Mouse (Mus musculus) midbrain, embryonic 15.5 days (tissue): ENCODE data around the gene Gxylt2. TPM values are rescaled to one million over a fixed set of nuclear protein-coding genes. Genes with fewer than 3 reads are reported as not detected.

ENCODE experiments used
- ATAC-seq: fragments of 200-750 bp; cut with Nextera tagmentation; replicated peaks from 2 replicates; pipeline ENCODE4 v1.8.0; 2017; ENCODE audit warnings: moderate TSS enrichment
- H3K27ac ChIP-seq: fragments of 300-500 bp; sonication (generic); 2 replicates; pipeline ENCODE4 v1.5.1; 2015; ENCODE audit warnings: mild to moderate bottlenecking, inconsistent platforms
- H3K27me3 ChIP-seq: fragments of 300-500 bp; sonication (generic); replicated peaks from 2 replicates; pipeline ENCODE4 v1.6.1; 2015; ENCODE audit warnings: inconsistent platforms
- H3K36me3 ChIP-seq: fragments of 300-500 bp; sonication (generic); replicated peaks from 2 replicates; pipeline ENCODE4 v1.6.1; 2015; ENCODE audit warnings: inconsistent platforms
- H3K4me1 ChIP-seq: fragments of 300-500 bp; sonication (generic); 2 replicates; pipeline ENCODE4 v1.6.1; 2015; ENCODE audit warnings: inconsistent platforms
- H3K4me2 ChIP-seq: fragments of 300-500 bp; sonication (generic); 2 replicates; pipeline ENCODE4 v1.6.1; 2015; ENCODE audit warnings: inconsistent platforms, mild to moderate bottlenecking, moderate library complexity
- H3K4me3 ChIP-seq: fragments of 300-500 bp; sonication (generic); 2 replicates; pipeline ENCODE4 v1.5.1; 2015; ENCODE audit warnings: mild to moderate bottlenecking, inconsistent platforms
- H3K9ac ChIP-seq: fragments of 300-500 bp; sonication (generic); 2 replicates; pipeline ENCODE4 v1.6.1; 2015; ENCODE audit warnings: mild to moderate bottlenecking, inconsistent platforms
- H3K9me3 ChIP-seq: fragments of 300-500 bp; sonication (generic); 2 replicates; pipeline ENCODE4 v1.6.1; 2016; ENCODE audit warnings: inconsistent platforms
- WGBS: fragments of 180-500 bp; shearing (Covaris S2); methylation state at CpG from one replicate; pipeline ENCODE4 v1.1.7; 2015; ENCODE audit warnings: mixed read lengths; 5-methylcytosine and 5-hydroxymethylcytosine counted together
- polyA plus RNA-seq: library from polyadenylated mRNA; unstranded; fragments of >200 nt; fragmentation: Nextera tagmentation; extraction: Ambion mirVana; gene quantifications from 2 replicates; pipeline ENCODE4 v1.2.1, GENCODE M21; 2015

Gene Gxylt2
- polyA plus RNA-seq, 1 experiment from 2014 or later = 1.2 TPM

GRCm38 (mm10) chr6:100699986-100700385, 4.5 kb upstream of the Gxylt2 start:
- WGBS = 81% methylated on average over 5 of the region's 5 CpGs
- Histone ChIP-seq H3K27me3 (peaks cover 20% of the 10 kb centered on the region), H3K4me1 (peaks cover 9% of the 10 kb centered on the region), H3K4me2 (no peak overlapping the region), H3K9me3 (no peaks in the 10 kb centered on the region), H3K9ac (no peak overlapping the region), H3K36me3 (no peaks in the 10 kb centered on the region), H3K27ac (no peak overlapping the region), H3K4me3 (no peak overlapping the region)
- no peak for ATAC-seq

- Histone ChIP-seq H3K4me3 (no peak overlapping the region), H3K36me3 (no peaks in the 10 kb centered on the region), H3K27ac (no peak overlapping the region), H3K9me3 (no peaks in the 10 kb centered on the region), H3K4me1 (peaks cover 15% of the 10 kb centered on the region), H3K4me2 (no peak overlapping the region), H3K9ac (no peak overlapping the region), H3K27me3 (peaks cover 27% of the 10 kb centered on the region)
- ATAC-seq = no peak
- WGBS = 77% methylated on average over 5 of the region's 5 CpGs
Measured at GRCm38 (mm10) chr6:100700774-100701173, 3.8 kb upstream of the Gxylt2 start.

GRCm38 (mm10) chr6:100704197-100704573, 349 bp upstream of the Gxylt2 start:
- no peaks in the 10 kb centered on the region for H3K36me3 ChIP-seq
- peak overlapping the region; percentile 99 for H3K4me2 ChIP-seq
- H3K4me1 ChIP-seq = peaks cover 15% of the 10 kb centered on the region
- peaks cover 30% of the 10 kb centered on the region for H3K27me3 ChIP-seq
- H3K9ac ChIP-seq = no peak overlapping the region; the same call in 1 of the 2 replicates
- ATAC-seq = peak; percentile 60
- peak overlapping the region; percentile 74 for H3K4me3 ChIP-seq
- 35% methylated on average over 8 of the region's 8 CpGs for WGBS
- no peak overlapping the region for H3K27ac ChIP-seq
- H3K9me3 ChIP-seq = no peaks in the 10 kb centered on the region

GRCm38 (mm10) chr6:100705366-100705811, 855 bp downstream of the Gxylt2 start:
- Histone ChIP-seq H3K27me3 (peaks cover 30% of the 10 kb centered on the region), H3K4me2 (peak overlapping the region; percentile 99), H3K36me3 (no peaks in the 10 kb centered on the region), H3K4me1 (peaks cover 19% of the 10 kb centered on the region), H3K27ac (no peak overlapping the region), H3K9ac (no peak overlapping the region), H3K4me3 (peak overlapping the region; percentile 74), H3K9me3 (no peaks in the 10 kb centered on the region)
- WGBS = under 1% methylated on average over 15 of the region's 15 CpGs
- no peak for ATAC-seq

GRCm38 (mm10) chr6:100706861-100707260, 2.3 kb downstream of the Gxylt2 start:
- Histone ChIP-seq H3K9ac (no peak overlapping the region), H3K4me1 (peaks cover 19% of the 10 kb centered on the region), H3K4me2 (no peak overlapping the region), H3K27me3 (peaks cover 30% of the 10 kb centered on the region), H3K36me3 (no peaks in the 10 kb centered on the region), H3K27ac (no peak overlapping the region), H3K9me3 (no peaks in the 10 kb centered on the region), H3K4me3 (no peak overlapping the region)
- WGBS = 79% methylated on average over 6 of the region's 6 CpGs
- no peak for ATAC-seq

GRCm38 (mm10) chr6:100707557-100707956, 3.0 kb downstream of the Gxylt2 start:
- Histone ChIP-seq H3K4me3 (no peak overlapping the region), H3K27me3 (peaks cover 30% of the 10 kb centered on the region), H3K36me3 (no peaks in the 10 kb centered on the region), H3K4me1 (peaks cover 19% of the 10 kb centered on the region), H3K9me3 (no peaks in the 10 kb centered on the region), H3K9ac (no peak overlapping the region), H3K4me2 (no peak overlapping the region), H3K27ac (no peak overlapping the region)
- WGBS = 41% methylated on average over 7 of the region's 7 CpGs
- no peak for ATAC-seq

- H3K36me3 ChIP-seq = no peaks in the 10 kb centered on the region
- peaks cover 23% of the 10 kb centered on the region for H3K27me3 ChIP-seq
- no peak for ATAC-seq
- no peaks in the 10 kb centered on the region for H3K9me3 ChIP-seq
- H3K4me1 ChIP-seq = peaks cover 19% of the 10 kb centered on the region
- H3K27ac ChIP-seq = no peak overlapping the region
- H3K9ac ChIP-seq = no peak overlapping the region
- 82% methylated on average over 1 of the region's 1 CpGs for WGBS
- H3K4me3 ChIP-seq = no peak overlapping the region
- no peak overlapping the region for H3K4me2 ChIP-seq
Measured at GRCm38 (mm10) chr6:100708248-100708647, 3.7 kb downstream of the Gxylt2 start.

GRCm38 (mm10) chr6:100708996-100709395, 4.5 kb downstream of the Gxylt2 start:
- 67% methylated on average over 9 of the region's 9 CpGs for WGBS
- H3K4me3 ChIP-seq = no peak overlapping the region
- no peak overlapping the region for H3K4me2 ChIP-seq
- no peaks in the 10 kb centered on the region for H3K36me3 ChIP-seq
- peaks cover 16% of the 10 kb centered on the region for H3K27me3 ChIP-seq
- no peak overlapping the region for H3K27ac ChIP-seq
- H3K9ac ChIP-seq = no peak overlapping the region
- ATAC-seq = no peak
- no peaks in the 10 kb centered on the region for H3K9me3 ChIP-seq
- peaks cover 18% of the 10 kb centered on the region for H3K4me1 ChIP-seq

GRCm38 (mm10) chr6:100709483-100709882, 4.9 kb downstream of the Gxylt2 start:
- Histone ChIP-seq H3K4me2 (no peak overlapping the region), H3K9ac (no peak overlapping the region), H3K27ac (no peak overlapping the region), H3K27me3 (peaks cover 12% of the 10 kb centered on the region), H3K36me3 (no peaks in the 10 kb centered on the region), H3K4me1 (peaks cover 13% of the 10 kb centered on the region), H3K4me3 (no peak overlapping the region), H3K9me3 (no peaks in the 10 kb centered on the region)
- WGBS = 9% methylated on average over 7 of the region's 7 CpGs
- ATAC-seq = no peak

- ATAC-seq = no peak
- Histone ChIP-seq H3K4me1 (peaks cover 9% of the 10 kb centered on the region), H3K4me3 (no peak overlapping the region), H3K4me2 (no peak overlapping the region), H3K9ac (no peak overlapping the region), H3K9me3 (no peaks in the 10 kb centered on the region), H3K27ac (no peak overlapping the region), H3K27me3 (peaks cover 8% of the 10 kb centered on the region), H3K36me3 (no peaks in the 10 kb centered on the region)
- WGBS = 30% methylated on average over 4 of the region's 4 CpGs
Measured at GRCm38 (mm10) chr6:100710170-100710569, 5.6 kb downstream of the Gxylt2 start.

GRCm38 (mm10) chr6:100710866-100711265, 6.3 kb downstream of the Gxylt2 start:
- Histone ChIP-seq H3K4me2 (no peak overlapping the region), H3K4me3 (no peak overlapping the region), H3K36me3 (no peaks in the 10 kb centered on the region), H3K9ac (no peak overlapping the region), H3K27me3 (peaks cover 3% of the 10 kb centered on the region; the same call in 1 of the 2 replicates), H3K9me3 (no peaks in the 10 kb centered on the region), H3K27ac (no peak overlapping the region), H3K4me1 (peaks cover 4% of the 10 kb centered on the region; the same call in 1 of the 2 replicates)
- 91% methylated on average over 5 of the region's 5 CpGs for WGBS
- no peak for ATAC-seq

- Histone ChIP-seq H3K36me3 (no peaks in the 10 kb centered on the region), H3K27ac (no peak overlapping the region), H3K4me1 (no peaks in the 10 kb centered on the region), H3K27me3 (no peaks in the 10 kb centered on the region), H3K9me3 (no peaks in the 10 kb centered on the region), H3K4me3 (no peak overlapping the region), H3K9ac (no peak overlapping the region), H3K4me2 (no peak overlapping the region)
- WGBS = 91% methylated on average over 8 of the region's 8 CpGs
- no peak for ATAC-seq
Measured at GRCm38 (mm10) chr6:100715296-100715828, 10.8 kb downstream of the Gxylt2 start.

GRCm38 (mm10) chr6:100716152-100716551, 11.6 kb downstream of the Gxylt2 start:
- WGBS = 85% methylated on average over 7 of the region's 7 CpGs

More at GRCm38 (mm10) chr6:100716152-100716551, 11.6 kb downstream of the Gxylt2 start:
- Histone ChIP-seq H3K27ac (no peak overlapping the region), H3K9ac (no peak overlapping the region), H3K9me3 (no peaks in the 10 kb centered on the region), H3K4me3 (no peak overlapping the region), H3K4me2 (no peak overlapping the region), H3K4me1 (no peaks in the 10 kb centered on the region), H3K27me3 (no peaks in the 10 kb centered on the region), H3K36me3 (no peaks in the 10 kb centered on the region)
- no peak for ATAC-seq
